Mouse (Mus musculus): Measurements from ENCODE around the gene Hnrnpa3.

DNA sequence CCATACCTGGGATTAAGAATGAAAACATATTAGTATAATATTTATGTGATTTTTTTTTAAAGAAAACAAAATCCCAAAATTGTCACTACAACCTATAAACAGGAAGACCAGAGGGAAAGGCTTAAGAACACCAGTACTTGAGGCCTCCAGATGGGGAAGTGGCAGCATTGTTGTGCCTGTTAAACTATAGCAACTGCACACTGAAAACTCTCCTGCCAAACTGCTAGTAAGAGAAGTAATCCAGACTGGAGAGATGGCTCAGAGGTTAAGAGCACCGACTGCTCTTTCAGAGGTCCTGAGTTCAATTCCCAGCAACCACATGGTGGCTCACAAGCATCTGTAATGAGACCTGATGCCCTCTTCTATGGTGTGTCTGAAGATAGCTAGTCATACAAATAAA is 8.6 kb upstream of the Hnrnpa3 start:
- no peak for TF ChIP-seq POLR2A (IDR thresholded peaks at IDR 0.05; ENCODE audit: low read depth, low read length)
- TF ChIP-seq CTCF (IDR thresholded peaks at IDR 0.05; ENCODE audit: extremely low read depth, insufficient read length, insufficient replicate concordance, low read depth, low read length), result no peak
